Mouse (Mus musculus): ENCODE measurements around the gene Tnrc6b. TPM values are rescaled to one million over a fixed set of nuclear protein-coding genes. Genes with fewer than 3 reads are reported as not detected.

Gene Tnrc6b
- polyA plus RNA-seq, 1 experiment from 2014 or later = 27.4 TPM

- Histone ChIP-seq H3K4me1 (0 out of 2 replicates have a peak, but pooled peaks cover 4% of the 10 kb centered on the region), H3K27ac (no peak overlapping the region), H3K9me3 (no peaks in the 10 kb centered on the region), H3K36me3 (no peaks in the 10 kb centered on the region), H3K9ac (no peak overlapping the region), H3K4me2 (no peak overlapping the region), H3K4me3 (replicated peaks) (no peak overlapping the region), H3K27me3 (replicated peaks) (no peaks in the 10 kb centered on the region)
- no peak for ATAC-seq (ENCODE audit: insufficient read depth, low FRiP score, low read depth)
- 6% methylated on average over 1 of the region's 1 CpGs for WGBS
Observed at GRCm38 (mm10) chr15:80771926-80772441, 60.9 kb downstream of the Tnrc6b start.

DNA sequence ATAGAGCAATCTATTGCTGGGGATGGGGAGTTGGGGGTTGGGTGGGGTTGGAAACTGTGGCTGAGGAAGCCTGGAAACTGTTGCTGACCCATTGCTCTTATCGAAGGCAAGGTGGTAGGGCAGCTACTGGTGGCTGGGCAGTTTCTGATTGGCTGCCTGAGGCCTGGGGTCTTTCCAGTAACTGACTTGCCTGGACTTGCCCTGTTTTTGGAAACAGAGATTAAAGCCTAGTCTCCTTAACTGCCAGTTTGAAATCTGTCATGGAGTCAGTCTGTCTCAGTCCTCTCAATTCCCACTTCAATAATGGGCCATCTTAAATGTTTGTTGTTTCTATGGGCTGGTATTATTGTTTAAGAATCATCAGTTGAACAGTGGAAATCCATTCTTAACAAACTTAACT is 63.6 kb downstream of the Tnrc6b start:
- H3K4me1 ChIP-seq = 0 out of 2 replicates have a peak, but pooled peaks cover 4% of the 10 kb centered on the region
- H3K27ac ChIP-seq = no peak overlapping the region
- no peaks in the 10 kb centered on the region for H3K9me3 ChIP-seq
- no peak overlapping the region for H3K4me3 ChIP-seq (replicated peaks)
- ATAC-seq (ENCODE audit: insufficient read depth, low FRiP score, low read depth) = no peak
- 93% methylated on average over 1 of the region's 1 CpGs for WGBS
- no peak overlapping the region for H3K4me2 ChIP-seq
- no peaks in the 10 kb centered on the region for H3K27me3 ChIP-seq (replicated peaks)
- no peak overlapping the region for H3K9ac ChIP-seq
- H3K36me3 ChIP-seq = no peaks in the 10 kb centered on the region

GRCm38 (mm10) chr15:80779006-80779405 is 67.9 kb downstream of the Tnrc6b start:
- H3K4me3 ChIP-seq (replicated peaks) = no peak overlapping the region
- no peaks in the 10 kb centered on the region for H3K4me1 ChIP-seq
- H3K27ac ChIP-seq = no peak overlapping the region
- 61% methylated on average over 3 of the region's 3 CpGs for whole genome bisulfite sequencing
- H3K27me3 ChIP-seq (replicated peaks) = no peaks in the 10 kb centered on the region
- H3K4me2 ChIP-seq = no peak overlapping the region
- H3K36me3 ChIP-seq = no peaks in the 10 kb centered on the region
- no peak for ATAC-seq (ENCODE audit: insufficient read depth, low FRiP score, low read depth)
- no peaks in the 10 kb centered on the region for H3K9me3 ChIP-seq
- H3K9ac ChIP-seq = no peak overlapping the region

DNA sequence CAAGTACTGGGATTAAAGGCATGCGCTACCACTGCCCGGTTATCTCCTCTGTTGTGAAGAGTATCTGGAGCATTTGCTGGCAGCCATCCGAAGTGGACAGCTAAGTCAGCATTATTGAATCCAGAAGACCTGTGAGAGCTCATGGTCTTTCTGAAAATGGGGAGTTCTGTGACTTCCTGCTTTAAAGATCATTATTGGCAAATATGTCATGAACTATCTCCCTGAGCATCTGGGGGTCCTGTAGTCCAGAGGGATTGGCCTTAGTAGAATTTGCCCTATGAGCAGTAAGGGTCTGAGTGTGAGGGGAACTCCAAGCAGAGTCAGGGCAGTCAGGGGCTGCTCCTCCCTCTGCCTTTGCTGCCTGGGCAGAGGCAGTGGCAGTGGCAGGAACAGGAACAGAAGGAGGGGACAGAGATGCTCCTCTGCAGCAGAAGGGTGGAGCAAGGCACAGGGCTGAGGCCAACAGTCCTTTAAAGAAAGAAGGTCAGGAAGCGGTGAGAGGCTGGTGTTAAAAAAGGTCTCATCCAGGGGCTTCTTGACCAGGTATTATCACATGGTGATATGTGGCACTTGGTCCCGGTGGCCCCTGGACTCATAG is 69.1 kb downstream of the Tnrc6b start:
- H3K4me3 ChIP-seq (replicated peaks) = no peak overlapping the region
- peaks cover 4% of the 10 kb centered on the region for H3K4me1 ChIP-seq
- WGBS = 90% methylated on average over 5 of the region's 5 CpGs
- H3K9me3 ChIP-seq = no peaks in the 10 kb centered on the region
- no peak overlapping the region for H3K9ac ChIP-seq
- no peak for ATAC-seq (ENCODE audit: insufficient read depth, low FRiP score, low read depth)
- no peak overlapping the region for H3K27ac ChIP-seq
- no peaks in the 10 kb centered on the region for H3K27me3 ChIP-seq (replicated peaks)
- no peak overlapping the region for H3K4me2 ChIP-seq
- H3K36me3 ChIP-seq = no peaks in the 10 kb centered on the region

DNA sequence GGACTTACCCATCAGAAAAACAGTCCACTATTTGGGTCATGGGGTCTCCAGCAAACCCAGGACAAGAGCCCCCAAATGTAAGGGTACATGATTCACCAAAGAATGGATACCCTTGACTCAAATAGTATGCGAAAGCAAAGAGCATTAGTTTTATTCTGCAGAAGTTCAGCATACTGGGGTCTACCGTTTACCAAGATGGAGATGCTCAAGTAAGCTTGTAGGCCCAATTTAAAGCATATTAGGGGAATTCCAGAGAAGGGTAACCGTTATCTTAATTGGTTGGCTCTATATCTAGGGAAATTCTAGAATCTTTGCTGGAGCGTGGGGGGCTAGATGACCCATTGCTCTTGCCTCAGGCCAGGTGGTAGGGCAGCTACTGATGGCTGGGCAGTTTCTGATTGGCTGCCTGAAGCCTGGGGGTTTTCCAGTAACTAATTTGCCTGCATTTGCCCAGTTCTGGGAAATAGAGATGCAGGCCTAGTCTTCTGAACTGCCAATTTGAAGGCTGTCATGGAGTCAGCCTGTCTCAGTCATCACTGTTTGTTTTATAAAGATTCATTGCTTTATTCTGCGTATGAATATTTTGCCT is 70.2 kb downstream of the Tnrc6b start:
- Histone ChIP-seq H3K4me2 (no peak overlapping the region), H3K27me3 (replicated peaks) (no peaks in the 10 kb centered on the region), H3K4me3 (replicated peaks) (no peak overlapping the region), H3K27ac (no peak overlapping the region), H3K4me1 (peaks cover 4% of the 10 kb centered on the region), H3K36me3 (no peaks in the 10 kb centered on the region), H3K9ac (no peak overlapping the region), H3K9me3 (no peaks in the 10 kb centered on the region)
- WGBS = 86% methylated on average over 5 of the region's 5 CpGs
- ATAC-seq (ENCODE audit: insufficient read depth, low FRiP score, low read depth) = no peak

- H3K4me2 ChIP-seq = peak overlapping the region; percentile 14; the same call in 1 of the 2 replicates
- peak; percentile 93 for ATAC-seq (ENCODE audit: insufficient read depth, low FRiP score, low read depth)
- peaks cover 4% of the 10 kb centered on the region for H3K4me1 ChIP-seq
- no peak overlapping the region for H3K9ac ChIP-seq
- no peak overlapping the region for H3K4me3 ChIP-seq (replicated peaks)
- H3K36me3 ChIP-seq = no peaks in the 10 kb centered on the region
- H3K9me3 ChIP-seq = no peaks in the 10 kb centered on the region
- peak overlapping the region; percentile 59 for H3K27ac ChIP-seq
- WGBS = 36% methylated on average over 7 of the region's 7 CpGs
- H3K27me3 ChIP-seq (replicated peaks) = no peaks in the 10 kb centered on the region
Observed at GRCm38 (mm10) chr15:80784553-80784971, 73.4 kb downstream of the Tnrc6b start.

DNA sequence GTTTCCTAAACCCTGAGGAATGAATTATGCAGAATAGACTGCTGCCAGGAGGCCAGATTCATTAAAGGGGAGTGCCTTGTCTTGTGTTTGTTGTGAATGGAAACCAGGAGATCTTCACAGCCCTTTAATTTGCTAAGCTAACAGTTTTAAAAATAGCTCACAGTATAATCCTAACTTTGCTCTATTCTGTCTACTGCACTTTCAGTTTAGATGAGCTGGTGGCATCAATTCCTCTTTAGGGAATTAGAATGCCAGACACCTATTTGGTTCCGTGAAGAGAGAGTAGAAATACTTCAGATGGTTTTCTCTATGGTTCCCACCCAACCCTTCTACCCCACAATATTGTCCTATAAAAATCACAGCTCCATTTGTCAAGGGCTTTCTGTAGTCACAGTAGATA is 74.6 kb downstream of the Tnrc6b start:
- 81% methylated on average over 1 of the region's 1 CpGs for WGBS
- H3K4me3 ChIP-seq (replicated peaks) = no peak overlapping the region
- no peaks in the 10 kb centered on the region for H3K27me3 ChIP-seq (replicated peaks)
- no peaks in the 10 kb centered on the region for H3K9me3 ChIP-seq
- H3K4me2 ChIP-seq = no peak overlapping the region
- ATAC-seq (ENCODE audit: insufficient read depth, low FRiP score, low read depth) = no peak
- H3K36me3 ChIP-seq = no peaks in the 10 kb centered on the region
- peaks cover 4% of the 10 kb centered on the region for H3K4me1 ChIP-seq
- no peak overlapping the region for H3K9ac ChIP-seq
- H3K27ac ChIP-seq = 0 out of 2 replicates have a peak overlapping the region, but pooled peaks have one; percentile 59

DNA sequence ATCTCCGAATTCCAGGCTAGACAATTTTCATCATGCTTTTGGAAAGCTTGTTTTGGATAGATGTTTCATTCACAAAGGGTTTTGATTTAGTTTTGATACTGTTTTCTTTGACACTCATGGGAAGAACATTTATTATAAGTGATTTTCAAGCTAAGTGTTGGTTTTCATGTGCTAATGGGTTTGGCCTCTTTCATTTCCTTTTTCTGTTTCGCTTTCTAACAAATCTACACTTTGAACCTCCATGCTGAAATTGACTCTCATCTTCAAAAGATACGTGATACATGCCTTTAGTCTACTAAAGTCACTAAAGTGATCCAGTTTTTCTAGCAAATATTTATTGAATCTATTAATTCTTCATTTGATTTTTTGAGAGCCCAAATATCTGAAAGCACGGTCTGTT is 76.6 kb downstream of the Tnrc6b start:
- no peaks in the 10 kb centered on the region for H3K27me3 ChIP-seq (replicated peaks)
- ATAC-seq (ENCODE audit: insufficient read depth, low FRiP score, low read depth) = no peak
- no peak overlapping the region for H3K4me2 ChIP-seq
- WGBS = 92% methylated on average over 4 of the region's 4 CpGs
- no peak overlapping the region for H3K4me3 ChIP-seq (replicated peaks)
- no peak overlapping the region for H3K27ac ChIP-seq
- H3K4me1 ChIP-seq = peaks cover 4% of the 10 kb centered on the region
- H3K9me3 ChIP-seq = no peaks in the 10 kb centered on the region
- H3K36me3 ChIP-seq = no peaks in the 10 kb centered on the region
- H3K9ac ChIP-seq = no peak overlapping the region

- H3K4me3 ChIP-seq (replicated peaks) = no peak overlapping the region
- no peak overlapping the region for H3K9ac ChIP-seq
- no peak overlapping the region for H3K4me2 ChIP-seq
- ATAC-seq (ENCODE audit: insufficient read depth, low FRiP score, low read depth) = no peak
- no peaks in the 10 kb centered on the region for H3K9me3 ChIP-seq
- H3K27me3 ChIP-seq (replicated peaks) = no peaks in the 10 kb centered on the region
- peaks cover 4% of the 10 kb centered on the region; the same call in 1 of the 2 replicates for H3K4me1 ChIP-seq
- WGBS = 78% methylated on average over 3 of the region's 3 CpGs
- no peaks in the 10 kb centered on the region for H3K36me3 ChIP-seq
- H3K27ac ChIP-seq = no peak overlapping the region
Observed at GRCm38 (mm10) chr15:80792556-80792955, 81.4 kb downstream of the Tnrc6b start.

- Histone ChIP-seq H3K4me3 (replicated peaks) (no peak overlapping the region), H3K36me3 (no peaks in the 10 kb centered on the region), H3K9me3 (no peaks in the 10 kb centered on the region), H3K9ac (no peak overlapping the region), H3K4me1 (peaks cover 8% of the 10 kb centered on the region; the same call in 1 of the 2 replicates), H3K27ac (no peak overlapping the region), H3K27me3 (replicated peaks) (no peaks in the 10 kb centered on the region), H3K4me2 (no peak overlapping the region)
- WGBS = 84% methylated on average over 1 of the region's 1 CpGs
- ATAC-seq (ENCODE audit: insufficient read depth, low FRiP score, low read depth) = no peak
Observed at GRCm38 (mm10) chr15:80795076-80795475, 84.0 kb downstream of the Tnrc6b start.

DNA sequence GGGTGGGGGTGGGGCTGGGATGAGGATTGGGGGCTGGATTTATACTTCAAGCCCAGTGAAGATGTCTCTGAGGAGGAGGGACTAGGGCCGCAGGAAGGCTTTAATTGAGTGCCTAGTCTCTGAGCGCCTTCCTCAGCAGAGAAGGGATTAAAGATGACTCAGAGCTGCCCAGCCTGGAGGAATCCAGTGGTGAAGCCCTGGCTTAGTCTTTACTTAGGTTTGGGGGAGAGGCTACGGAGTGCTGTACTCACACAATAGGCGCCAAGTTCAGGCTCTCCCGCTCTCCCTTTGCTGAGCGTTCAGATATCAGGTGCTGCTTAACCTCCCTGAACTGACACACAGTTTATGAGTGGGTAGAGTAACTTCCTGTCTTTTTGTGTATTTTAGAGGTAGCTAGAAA is 86.6 kb downstream of the Tnrc6b start:
- Histone ChIP-seq H3K4me1 (peaks cover 14% of the 10 kb centered on the region), H3K27me3 (replicated peaks) (no peaks in the 10 kb centered on the region), H3K4me2 (peak overlapping the region; percentile 61), H3K9me3 (no peaks in the 10 kb centered on the region), H3K4me3 (replicated peaks) (peak overlapping the region; percentile 54), H3K36me3 (no peaks in the 10 kb centered on the region), H3K9ac (no peak overlapping the region), H3K27ac (peak overlapping the region; percentile 89)
- ATAC-seq (ENCODE audit: insufficient read depth, low FRiP score, low read depth) = peak; percentile 63
- WGBS = under 1% methylated on average over 6 of the region's 6 CpGs

DNA sequence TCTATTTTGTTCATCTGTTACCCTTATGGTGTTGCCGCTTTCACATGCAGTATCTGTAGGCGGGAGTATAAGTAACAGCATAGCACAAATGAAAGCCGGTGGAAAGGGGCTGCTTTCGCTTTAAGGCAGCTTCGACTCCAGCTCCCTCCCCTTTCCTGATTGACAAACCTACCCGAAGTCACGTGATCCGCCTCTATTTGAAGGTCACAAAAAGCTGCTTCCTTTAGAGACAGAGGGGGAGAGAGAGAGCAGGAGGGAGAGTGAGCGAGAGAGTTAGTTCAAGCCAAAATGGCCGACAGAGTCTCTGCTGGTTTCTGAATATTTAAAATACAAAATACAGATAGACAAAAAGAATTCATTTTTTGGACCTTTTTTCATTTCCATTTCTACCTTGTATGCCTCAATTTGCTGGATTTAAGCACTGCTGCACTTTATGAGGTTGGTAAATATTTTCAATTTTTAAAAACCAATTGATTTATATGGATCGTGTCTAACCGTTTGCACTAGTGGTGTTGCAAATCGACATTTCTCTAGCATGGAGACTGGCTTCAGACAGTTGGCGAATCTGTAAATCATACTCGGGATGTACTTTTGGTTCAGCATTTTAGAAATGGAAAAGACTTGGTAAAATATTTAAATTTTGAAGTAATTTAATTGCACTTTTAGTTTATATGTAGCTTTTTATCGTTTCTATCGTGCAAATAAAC is 87.4 kb downstream of the Tnrc6b start:
- peak overlapping the region; percentile 41; the same call in 1 of the 2 replicates for H3K9ac ChIP-seq
- H3K4me1 ChIP-seq = peaks cover 16% of the 10 kb centered on the region
- under 1% methylated on average over 17 of the region's 17 CpGs for whole genome bisulfite sequencing
- H3K9me3 ChIP-seq = no peaks in the 10 kb centered on the region
- peak overlapping the region; percentile 89 for H3K27ac ChIP-seq
- peak overlapping the region; percentile 61 for H3K4me2 ChIP-seq
- peak; percentile 88 for ATAC-seq (ENCODE audit: insufficient read depth, low FRiP score, low read depth)
- H3K4me3 ChIP-seq (replicated peaks) = peak overlapping the region; percentile 54
- no peaks in the 10 kb centered on the region for H3K27me3 ChIP-seq (replicated peaks)
- no peaks in the 10 kb centered on the region for H3K36me3 ChIP-seq
